Mouse (Mus musculus) lung, adult 2 months (tissue): ENCODE results near the gene Aknad1.

Experiments used
- CTCF ChIP-seq: fragments of 200-500 bp; IDR thresholded peaks from 2 replicates; pipeline ENCODE4 v1.5.1; 2011; ENCODE audit warnings: mild to moderate bottlenecking, low read length, control low read depth; ENCODE audit not compliant: insufficient read depth
- POLR2A ChIP-seq: fragments of 200-500 bp; IDR thresholded peaks from 2 replicates; pipeline ENCODE4 v1.6.1; 2011; ENCODE audit warnings: low read depth, mild to moderate bottlenecking, control low read depth, low read length, borderline replicate concordance; ENCODE audit errors: extremely low read depth

GRCm38 (mm10) chr3:108699786-108700185 is 39.7 kb upstream of the Aknad1 start:
- TF ChIP-seq CTCF (no peak), POLR2A (no peak)
